Mouse (Mus musculus): ENCODE results near the gene 4930524J08Rik. TPM values are rescaled to one million over a fixed set of nuclear protein-coding genes. Genes with fewer than 3 reads are reported as not detected.

4930524J08Rik gene
- total RNA-seq, 1 experiment from 2014 or later, result not detected

- ATAC-seq (ENCODE audit: extremely low read depth, insufficient number of reproducible peaks, low FRiP score, poor library complexity, severe bottlenecking), result 0 out of 2 replicates have a peak, but pooled peaks have one; percentile 5
These were observed 21.2 kb downstream of the 4930524J08Rik start for GRCm38 (mm10) chr5:100000048-100000447.

GRCm38 (mm10) chr5:100000500-100000899, 21.6 kb downstream of the 4930524J08Rik start:
- no peak for ATAC-seq (ENCODE audit: extremely low read depth, insufficient number of reproducible peaks, low FRiP score, poor library complexity, severe bottlenecking)

GRCm38 (mm10) chr5:100003895-100004294, 25.0 kb downstream of the 4930524J08Rik start:
- no peak for ATAC-seq (ENCODE audit: extremely low read depth, insufficient number of reproducible peaks, low FRiP score, poor library complexity, severe bottlenecking)

- no peak for ATAC-seq (ENCODE audit: extremely low read depth, insufficient number of reproducible peaks, low FRiP score, poor library complexity, severe bottlenecking)
These were observed 26.6 kb downstream of the 4930524J08Rik start for GRCm38 (mm10) chr5:100005431-100005830.

- ATAC-seq (ENCODE audit: extremely low read depth, insufficient number of reproducible peaks, low FRiP score, poor library complexity, severe bottlenecking), result no peak
These were observed 27.0 kb downstream of the 4930524J08Rik start for GRCm38 (mm10) chr5:100005896-100006295.

GRCm38 (mm10) chr5:100006324-100007039, 27.6 kb downstream of the 4930524J08Rik start:
- no peak for ATAC-seq (ENCODE audit: extremely low read depth, insufficient number of reproducible peaks, low FRiP score, poor library complexity, severe bottlenecking)

GRCm38 (mm10) chr5:100007040-100007375, 28.1 kb downstream of the 4930524J08Rik start:
- ATAC-seq (ENCODE audit: extremely low read depth, insufficient number of reproducible peaks, low FRiP score, poor library complexity, severe bottlenecking), result no peak

- ATAC-seq (ENCODE audit: extremely low read depth, insufficient number of reproducible peaks, low FRiP score, poor library complexity, severe bottlenecking), result no peak
These were observed 29.6 kb downstream of the 4930524J08Rik start for GRCm38 (mm10) chr5:100008485-100008884.

- ATAC-seq (ENCODE audit: extremely low read depth, insufficient number of reproducible peaks, low FRiP score, poor library complexity, severe bottlenecking), result no peak
These were observed 33.7 kb downstream of the 4930524J08Rik start for GRCm38 (mm10) chr5:100012599-100012998.

GRCm38 (mm10) chr5:100020089-100020488, 41.2 kb downstream of the 4930524J08Rik start:
- ATAC-seq (ENCODE audit: extremely low read depth, insufficient number of reproducible peaks, low FRiP score, poor library complexity, severe bottlenecking), result no peak

- ATAC-seq (ENCODE audit: extremely low read depth, insufficient number of reproducible peaks, low FRiP score, poor library complexity, severe bottlenecking), result no peak
These were observed 45.5 kb downstream of the 4930524J08Rik start for GRCm38 (mm10) chr5:100024403-100024802.

GRCm38 (mm10) chr5:100024868-100025267, 46.0 kb downstream of the 4930524J08Rik start:
- ATAC-seq (ENCODE audit: extremely low read depth, insufficient number of reproducible peaks, low FRiP score, poor library complexity, severe bottlenecking), result no peak

Other genes starting within 250 kb of the 4930524J08Rik start
- 48.2 and 48.9 TPM in 2 replicates for gene Rasgef1b, start 250.0 kb upstream of the 4930524J08Rik start, total RNA-seq (2017)
- not detected in 2 replicates for gene Vamp9, start 72.8 kb upstream of the 4930524J08Rik start, total RNA-seq (2017)
- gene Hnrnpd, start 123 bp upstream of the 4930524J08Rik start, total RNA-seq (2017), result 104 TPM in 2 replicates
- 459 and 480 TPM in 2 replicates for gene Hnrnpdl, start 60.6 kb downstream of the 4930524J08Rik start, total RNA-seq (2017)
- gene Enoph1, start 60.9 kb downstream of the 4930524J08Rik start, total RNA-seq (2017), result 11.8 and 19.0 TPM in 2 replicates
- gene Tmem150c, start 180.7 kb downstream of the 4930524J08Rik start, total RNA-seq (2017), result not detected in 2 replicates